Mouse (Mus musculus) heart, embryonic 12.5 days (tissue): Measurements from ENCODE around the gene Mbd3. TPM values are rescaled to one million over a fixed set of nuclear protein-coding genes. Genes with fewer than 3 reads are reported as not detected.
"Not testable (repeated sequence)": the region's sequence is repeated elsewhere in the genome, so short reads cannot be mapped to it uniquely, and the experiment has no call there.

Experiments used
- ATAC-seq: fragments of 200-750 bp; cut with Nextera tagmentation; 2 replicates; pipeline ENCODE4 v1.8.0; 2017; ENCODE audit warnings: moderate TSS enrichment, moderate library complexity; ENCODE audit not compliant: insufficient number of reproducible peaks, low FRiP score
- H3K27ac ChIP-seq: fragments of 300-500 bp; sonication (generic); 2 replicates; pipeline ENCODE4 v1.5.1; 2016; ENCODE audit warnings: mild to moderate bottlenecking, moderate library complexity; ENCODE audit not compliant: poor library complexity, severe bottlenecking
- H3K27me3 ChIP-seq: fragments of 300-500 bp; sonication (generic); replicated peaks from 2 replicates; pipeline ENCODE4 v1.6.1; 2016; ENCODE audit warnings: mild to moderate bottlenecking, moderate library complexity
- H3K36me3 ChIP-seq: fragments of 300-500 bp; sonication (generic); 2 replicates; pipeline ENCODE4 v1.6.1; 2016; ENCODE audit warnings: mild to moderate bottlenecking, moderate library complexity
- H3K4me1 ChIP-seq: fragments of 300-500 bp; sonication (generic); replicated peaks from 2 replicates; pipeline ENCODE4 v1.6.1; 2016; ENCODE audit warnings: mild to moderate bottlenecking
- H3K4me2 ChIP-seq: fragments of 300-500 bp; sonication (generic); 2 replicates; pipeline ENCODE4 v1.6.1; 2016; ENCODE audit warnings: mild to moderate bottlenecking, moderate library complexity
- H3K4me3 ChIP-seq: fragments of 300-500 bp; sonication (generic); 2 replicates; pipeline ENCODE4 v1.5.1; 2016; ENCODE audit warnings: mild to moderate bottlenecking
- H3K9ac ChIP-seq: fragments of 300-500 bp; sonication (generic); 2 replicates; pipeline ENCODE4 v1.6.1; 2016; ENCODE audit warnings: mild to moderate bottlenecking, moderate library complexity
- H3K9me3 ChIP-seq: fragments of 300-500 bp; sonication (generic); replicated peaks from 2 replicates; pipeline ENCODE4 v1.6.1; 2016; ENCODE audit warnings: mild to moderate bottlenecking, moderate library complexity
- WGBS: fragments of 180-500 bp; shearing (Covaris S2); methylation state at CpG from one replicate; pipeline ENCODE4 v1.1.7; 2016; 5-methylcytosine and 5-hydroxymethylcytosine counted together
- polyA plus RNA-seq: library from polyadenylated mRNA; unstranded; fragments of >200 nt; fragmentation: Nextera tagmentation; extraction: Ambion mirVana; gene quantifications from 2 replicates; pipeline ENCODE4 v1.2.1, GENCODE M21; 2016

The Mbd3 gene
- polyA plus RNA-seq, 1 experiment from 2014 or later = 181 TPM

DNA sequence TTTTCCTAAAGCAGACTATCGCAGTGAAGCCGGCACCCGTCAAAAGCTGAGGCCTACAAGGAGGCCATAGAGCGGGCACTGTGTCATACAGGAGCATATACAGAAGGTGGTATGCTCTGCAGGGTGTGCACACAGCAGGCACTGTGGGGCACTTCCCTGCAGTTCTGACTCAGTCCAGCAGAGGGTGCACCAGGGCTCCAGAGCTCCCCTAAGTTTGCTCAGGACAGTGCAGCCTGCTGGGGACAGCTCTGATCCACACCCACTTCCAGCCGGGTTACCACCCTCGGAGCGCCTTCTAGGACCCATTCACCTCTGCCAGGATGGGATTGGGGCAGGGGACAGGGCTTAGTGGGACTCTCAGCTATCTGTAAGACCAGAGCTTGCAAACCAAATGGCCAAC is 49.1 kb downstream of the Mbd3 start:
- Histone ChIP-seq H3K27me3 (peaks cover 97% of the 10 kb centered on the region), H3K27ac (no peak overlapping the region), H3K4me3 (no peak overlapping the region), H3K4me2 (no peak overlapping the region), H3K9me3 (no peaks in the 10 kb centered on the region), H3K4me1 (peaks cover 35% of the 10 kb centered on the region), H3K36me3 (no peaks in the 10 kb centered on the region), H3K9ac (no peak overlapping the region)
- 4% methylated on average over 7 of the region's 7 CpGs for WGBS
- ATAC-seq = peak; percentile 40; the same call in 1 of the 2 replicates

GRCm38 (mm10) chr10:80348981-80349380 is 50.4 kb downstream of the Mbd3 start:
- Histone ChIP-seq H3K4me2 (peak overlapping the region; percentile 75), H3K27ac (no peak overlapping the region), H3K4me3 (peak overlapping the region; percentile 48), H3K9me3 (no peaks in the 10 kb centered on the region), H3K4me1 (peaks cover 48% of the 10 kb centered on the region), H3K9ac (peak overlapping the region; percentile 68), H3K27me3 (peaks cover 97% of the 10 kb centered on the region), H3K36me3 (no peaks in the 10 kb centered on the region)
- 16% methylated on average over 26 of the region's 26 CpGs for WGBS
- no peak for ATAC-seq

- Histone ChIP-seq H3K4me1 (peaks cover 53% of the 10 kb centered on the region), H3K36me3 (no peaks in the 10 kb centered on the region), H3K9ac (peak within 1 kb of the TSS; percentile 68), H3K27ac (no peak within 1 kb of the TSS), H3K4me2 (peak within 1 kb of the TSS; percentile 75), H3K27me3 (peaks cover 97% of the 10 kb centered on the region), H3K9me3 (no peaks in the 10 kb centered on the region), H3K4me3 (peak within 1 kb of the TSS; percentile 48)
- ATAC-seq = peak; percentile 73
- WGBS = 1% methylated on average over 42 of the region's 42 CpGs
Observed at GRCm38 (mm10) chr10:80348244-80348781, 51.0 kb downstream of the Mbd3 start, which contains the start of gene Adamtsl5. Gene Adamtsl5 (minus strand): TSS chr10:80348412.

- ATAC-seq = no peak
- peak overlapping the region; percentile 68 for H3K9ac ChIP-seq
- H3K27ac ChIP-seq = no peak overlapping the region
- 8% methylated on average over 16 of the region's 17 CpGs for WGBS
- H3K27me3 ChIP-seq = peaks cover 97% of the 10 kb centered on the region
- no peaks in the 10 kb centered on the region for H3K9me3 ChIP-seq
- H3K4me1 ChIP-seq = peaks cover 53% of the 10 kb centered on the region
- no peaks in the 10 kb centered on the region for H3K36me3 ChIP-seq
- peak overlapping the region; percentile 48 for H3K4me3 ChIP-seq
- H3K4me2 ChIP-seq = peak overlapping the region; percentile 75
Observed at GRCm38 (mm10) chr10:80347514-80347967, 51.8 kb downstream of the Mbd3 start.

DNA sequence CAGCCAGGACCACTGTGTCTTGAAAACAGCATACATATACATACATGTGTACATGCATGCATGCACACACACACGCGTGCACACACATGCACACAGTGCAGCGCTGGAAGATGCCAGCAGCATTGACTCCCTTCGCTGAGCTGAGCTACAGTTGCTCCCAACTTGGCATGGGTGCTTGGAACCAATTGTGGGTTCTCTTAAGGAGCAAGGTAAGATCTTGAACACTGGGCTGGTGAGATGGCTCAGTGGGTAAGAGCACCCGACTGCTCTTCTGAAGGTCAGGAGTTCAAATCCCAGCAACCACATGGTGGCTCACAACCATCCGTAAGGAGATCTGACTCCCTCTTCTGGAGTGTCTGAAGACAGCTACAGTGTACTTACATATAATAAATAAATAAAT is 53.4 kb downstream of the Mbd3 start:
- Histone ChIP-seq H3K4me1 (peaks cover 66% of the 10 kb centered on the region), H3K27me3 (peaks cover 97% of the 10 kb centered on the region)
- not testable (repeated sequence) for ATAC-seq, H3K9me3 ChIP-seq, H3K36me3 ChIP-seq, H3K27ac ChIP-seq, H3K4me3 ChIP-seq, H3K4me2 ChIP-seq, H3K9ac ChIP-seq
- 75% methylated on average over 6 of the region's 6 CpGs for WGBS

GRCm38 (mm10) chr10:80345122-80345521 is 54.2 kb downstream of the Mbd3 start:
- Histone ChIP-seq H3K9ac (peak overlapping the region; percentile 54; the same call in 1 of the 2 replicates), H3K4me2 (peak overlapping the region; percentile 34), H3K27ac (no peak overlapping the region), H3K9me3 (no peaks in the 10 kb centered on the region), H3K36me3 (no peaks in the 10 kb centered on the region), H3K4me1 (peaks cover 70% of the 10 kb centered on the region), H3K27me3 (peaks cover 98% of the 10 kb centered on the region), H3K4me3 (peak overlapping the region; percentile 6; the same call in 1 of the 2 replicates)
- ATAC-seq = no peak
- 5% methylated on average over 16 of the region's 16 CpGs for WGBS

DNA sequence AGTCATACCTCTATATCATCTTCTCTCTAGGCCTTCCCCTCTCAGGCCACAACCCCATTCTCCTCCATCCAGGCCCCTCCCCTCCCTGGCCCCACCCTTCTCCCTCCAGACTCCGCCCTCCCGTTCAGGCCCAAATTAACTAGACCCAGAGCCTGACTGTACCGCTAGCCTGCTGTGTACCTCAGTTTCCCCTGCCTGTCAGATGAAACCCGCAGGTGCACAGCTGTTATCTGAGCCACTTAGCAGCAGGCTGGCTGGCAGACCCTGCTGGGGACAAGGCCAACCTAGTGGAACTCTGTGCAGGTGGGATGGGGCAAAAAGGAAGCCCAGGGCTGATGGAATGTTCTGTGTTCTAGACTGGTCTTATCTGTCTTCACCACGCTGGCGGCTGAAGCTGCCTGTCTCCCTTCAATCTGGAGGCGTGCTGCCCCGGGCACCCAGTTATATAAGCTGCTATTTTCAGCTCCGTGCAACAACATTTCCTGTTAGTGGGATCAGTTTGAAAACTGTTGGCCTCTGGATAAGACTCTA is 55.2 kb downstream of the Mbd3 start:
- Histone ChIP-seq H3K36me3 (no peaks in the 10 kb centered on the region), H3K4me3 (no peak overlapping the region), H3K9ac (no peak overlapping the region), H3K27me3 (peaks cover 96% of the 10 kb centered on the region), H3K4me1 (peaks cover 68% of the 10 kb centered on the region), H3K27ac (no peak overlapping the region), H3K9me3 (no peaks in the 10 kb centered on the region), H3K4me2 (peak overlapping the region; percentile 65; the same call in 1 of the 2 replicates)
- 23% methylated on average over 9 of the region's 9 CpGs for WGBS
- ATAC-seq = peak; percentile 23; the same call in 1 of the 2 replicates

GRCm38 (mm10) chr10:80343425-80343895 is 55.9 kb downstream of the Mbd3 start:
- peaks cover 90% of the 10 kb centered on the region for H3K27me3 ChIP-seq
- H3K36me3 ChIP-seq = no peaks in the 10 kb centered on the region
- no peak overlapping the region for H3K27ac ChIP-seq
- ATAC-seq = peak; percentile 3; the same call in 1 of the 2 replicates
- peaks cover 60% of the 10 kb centered on the region for H3K4me1 ChIP-seq
- peak overlapping the region; percentile 65 for H3K4me2 ChIP-seq
- no peak overlapping the region for H3K9ac ChIP-seq
- 33% methylated on average over 13 of the region's 13 CpGs for WGBS
- peak overlapping the region; percentile 36; the same call in 1 of the 2 replicates for H3K4me3 ChIP-seq
- no peaks in the 10 kb centered on the region for H3K9me3 ChIP-seq

GRCm38 (mm10) chr10:80342749-80343424 is 56.5 kb downstream of the Mbd3 start:
- WGBS = 1% methylated on average over 28 of the region's 33 CpGs
- Histone ChIP-seq H3K4me1 (peaks cover 55% of the 10 kb centered on the region), H3K36me3 (no peaks in the 10 kb centered on the region), H3K4me3 (peak overlapping the region; percentile 36), H3K9me3 (no peaks in the 10 kb centered on the region), H3K9ac (no peak overlapping the region), H3K4me2 (peak overlapping the region; percentile 65), H3K27ac (no peak overlapping the region), H3K27me3 (peaks cover 90% of the 10 kb centered on the region)
- ATAC-seq = peak; percentile 57
